Mouse (Mus musculus) thymus, adult 2 months (tissue): Measurements from ENCODE around the gene Itga2b. TPM values are rescaled to one million over a fixed set of nuclear protein-coding genes. Genes with fewer than 3 reads are reported as not detected.

Source experiments
- DNase-seq: peaks from one replicate; pipeline ENCODE4 v3.0.0; 2021
- H3K27ac ChIP-seq: fragments of 200-500 bp; 2 replicates; pipeline ENCODE4 v1.5.1; 2012; ENCODE audit warnings: low read length, control low read depth; ENCODE audit not compliant: control insufficient read depth, insufficient read depth
- H3K27me3 ChIP-seq: fragments of 200-500 bp; 2 replicates; pipeline ENCODE4 v1.6.1; 2012; ENCODE audit warnings: mild to moderate bottlenecking, low read length, moderate library complexity, mixed read lengths; ENCODE audit not compliant: control insufficient read depth, insufficient read depth
- H3K36me3 ChIP-seq: fragments of 200-500 bp; 2 replicates; pipeline ENCODE4 v1.6.1; 2012; ENCODE audit warnings: mild to moderate bottlenecking, low read length, moderate library complexity; ENCODE audit not compliant: control insufficient read depth, insufficient read depth
- H3K4me1 ChIP-seq: fragments of 200-500 bp; replicated peaks from 2 replicates; pipeline ENCODE4 v1.6.1; 2012; ENCODE audit warnings: low read length; ENCODE audit not compliant: control insufficient read depth, insufficient read depth
- H3K4me3 ChIP-seq: fragments of 200-500 bp; 2 replicates; pipeline ENCODE4 v1.5.1; 2012; ENCODE audit warnings: mild to moderate bottlenecking, low read length, control low read depth, moderate library complexity; ENCODE audit not compliant: control insufficient read depth, insufficient read depth
- CTCF ChIP-seq: fragments of 200-500 bp; IDR thresholded peaks from 2 replicates; pipeline ENCODE4 v1.5.1; 2012; ENCODE audit warnings: mild to moderate bottlenecking, control low read depth, low read length, moderate library complexity, borderline replicate concordance; ENCODE audit not compliant: control insufficient read depth, poor library complexity, insufficient read depth; ENCODE audit errors: extremely low read depth
- POLR2A ChIP-seq: fragments of 200-500 bp; IDR thresholded peaks from 2 replicates; pipeline ENCODE4 v1.6.1; 2012; ENCODE audit warnings: mild to moderate bottlenecking, low read length, control low read depth, moderate library complexity; ENCODE audit not compliant: control insufficient read depth, poor library complexity, insufficient read depth; ENCODE audit errors: extremely low read depth
- WGBS: fragments of 180-500 bp; shearing (Covaris S2); methylation state at CpG from one replicate; pipeline ENCODE4 v1.1.7; 2018; 5-methylcytosine and 5-hydroxymethylcytosine counted together
- polyA plus RNA-seq: library from polyadenylated mRNA; depleted of rRNA; stranded (reverse); fragments of >200 nt; gene quantifications from 2 replicates; pipeline ENCODE4 v1.2.3, GENCODE M21; 2012

The Itga2b gene
- polyA plus RNA-seq, 1 experiment = 4.0 TPM

DNA sequence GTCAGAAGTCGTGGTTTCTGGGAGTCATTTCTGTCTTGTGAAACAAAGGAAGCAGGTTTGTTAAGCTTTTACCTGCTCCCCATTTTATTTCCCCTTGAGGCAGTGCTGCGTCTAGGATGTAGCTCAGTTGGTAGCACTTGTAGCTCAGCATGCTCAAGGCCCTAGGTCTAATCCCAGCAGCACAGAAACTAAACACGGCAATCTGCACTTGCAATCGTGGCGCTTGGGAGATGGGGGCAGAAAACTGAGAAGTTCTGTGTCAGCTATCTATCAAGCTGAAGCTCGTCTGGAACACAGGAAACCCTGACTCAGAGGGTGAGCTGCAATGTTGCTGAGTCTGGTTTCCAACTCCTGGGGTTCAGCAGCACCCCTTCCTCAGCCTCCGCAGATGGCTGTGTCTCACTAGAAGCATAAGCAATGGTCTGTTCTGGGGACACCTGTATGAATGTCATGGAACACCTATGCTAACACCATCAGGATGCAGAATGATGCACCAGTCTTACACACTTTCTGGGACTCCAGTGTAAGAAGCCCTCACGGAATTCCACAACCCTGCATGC, 40.9 kb downstream of the Itga2b start:
- DNase-seq = no peak
- WGBS = 29% methylated on average over 8 of the region's 8 CpGs
- Histone ChIP-seq H3K36me3 (no peaks in the 10 kb centered on the region), H3K4me1 (peaks cover 19% of the 10 kb centered on the region), H3K27ac (no peak overlapping the region), H3K4me3 (no peak overlapping the region), H3K27me3 (no peaks in the 10 kb centered on the region)
- TF ChIP-seq POLR2A = no peak

DNA sequence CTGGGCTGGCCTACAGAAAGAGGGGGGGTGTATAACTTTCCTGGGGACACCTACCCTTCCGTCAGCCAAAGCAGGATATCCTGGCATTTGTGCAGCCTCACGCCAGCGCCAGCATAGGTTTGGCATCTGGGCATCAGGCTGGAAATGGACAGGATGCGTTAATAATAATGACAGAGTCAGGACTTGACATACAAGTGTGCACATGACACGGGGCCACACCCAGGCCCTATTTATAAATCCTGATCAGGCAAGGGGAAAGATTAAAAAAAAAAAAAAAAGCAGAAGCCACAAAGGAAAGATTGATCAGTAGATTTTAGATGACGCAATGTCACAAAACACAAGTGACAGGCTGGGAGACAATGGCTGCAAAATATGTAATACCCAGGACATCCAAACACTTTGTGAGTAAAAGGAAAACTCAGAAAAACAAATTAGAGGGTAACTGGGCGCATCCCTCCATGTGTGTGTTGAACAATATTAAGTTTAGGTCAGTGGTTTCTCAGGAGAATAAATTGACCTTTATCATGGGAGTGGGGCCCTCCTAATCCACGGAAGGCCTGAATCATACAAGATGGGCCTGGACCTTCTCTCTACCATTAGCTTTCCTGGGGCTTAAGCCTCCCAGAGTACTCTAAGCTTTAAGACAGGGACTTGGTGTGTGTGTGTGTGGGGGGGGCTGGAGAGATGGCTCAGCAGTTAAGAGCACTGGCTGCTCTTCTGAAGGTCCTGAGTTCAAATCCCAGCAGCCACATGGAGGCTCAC, 44.2 kb downstream of the Itga2b start:
- DNase-seq = no peak
- Histone ChIP-seq H3K36me3 (no peaks in the 10 kb centered on the region), H3K27me3 (no peaks in the 10 kb centered on the region), H3K4me3 (no peak overlapping the region), H3K27ac (no peak overlapping the region), H3K4me1 (peaks cover 7% of the 10 kb centered on the region)
- TF ChIP-seq CTCF = no peak
- TF ChIP-seq POLR2A = no peak
- 91% methylated on average over 8 of the region's 8 CpGs for WGBS

DNA sequence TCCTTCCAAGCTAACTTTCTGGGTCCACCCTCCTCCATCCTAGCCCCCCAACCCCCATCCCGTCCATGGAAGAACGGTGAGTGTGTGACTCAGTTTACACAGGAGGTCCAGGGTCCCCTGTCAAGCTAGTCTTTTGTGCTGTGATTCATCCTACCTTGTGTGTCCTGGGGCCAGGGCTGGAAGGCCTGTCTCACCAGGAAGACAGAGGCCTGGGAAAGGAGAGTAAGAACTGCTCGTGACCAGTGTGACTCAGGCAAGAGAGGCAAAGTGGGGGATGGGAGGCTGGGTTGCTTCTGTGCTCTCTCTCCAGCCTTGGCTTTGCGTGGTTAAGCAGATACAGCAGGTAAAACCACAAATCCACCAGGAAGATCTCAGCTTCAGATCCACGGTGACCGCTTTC, 45.3 kb downstream of the Itga2b start:
- no peak for TF ChIP-seq POLR2A
- Histone ChIP-seq H3K4me3 (no peak overlapping the region), H3K4me1 (no peaks in the 10 kb centered on the region), H3K27ac (no peak overlapping the region), H3K36me3 (no peaks in the 10 kb centered on the region), H3K27me3 (no peaks in the 10 kb centered on the region)
- DNase-seq = no peak
- WGBS = 93% methylated on average over 6 of the region's 6 CpGs

DNA sequence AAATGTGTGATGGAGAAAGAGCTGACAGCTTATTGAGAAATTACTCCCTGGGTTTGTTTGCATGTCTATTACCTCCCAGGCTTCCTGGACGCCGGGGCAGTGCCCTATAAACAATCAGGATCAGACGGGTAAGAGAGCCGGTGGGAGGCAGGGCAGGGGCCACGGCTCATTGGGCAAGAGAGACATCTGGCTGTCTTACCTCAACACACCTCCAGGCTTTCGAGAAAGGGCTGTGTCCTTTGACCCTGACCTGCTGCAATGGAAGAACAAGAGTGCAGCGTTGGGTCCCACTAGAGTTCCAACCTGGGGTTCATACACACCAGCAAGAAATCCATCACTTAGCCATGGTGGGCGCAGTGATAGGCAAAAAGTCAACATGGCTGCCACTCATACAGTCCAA, 48.4 kb downstream of the Itga2b start:
- no peaks in the 10 kb centered on the region for H3K36me3 ChIP-seq
- no peak overlapping the region for H3K4me3 ChIP-seq
- no peaks in the 10 kb centered on the region for H3K4me1 ChIP-seq
- no peak for TF ChIP-seq POLR2A
- no peak for TF ChIP-seq CTCF
- 74% methylated on average over 8 of the region's 8 CpGs for WGBS
- no peaks in the 10 kb centered on the region for H3K27me3 ChIP-seq
- DNase-seq = no peak
- no peak overlapping the region for H3K27ac ChIP-seq

DNA sequence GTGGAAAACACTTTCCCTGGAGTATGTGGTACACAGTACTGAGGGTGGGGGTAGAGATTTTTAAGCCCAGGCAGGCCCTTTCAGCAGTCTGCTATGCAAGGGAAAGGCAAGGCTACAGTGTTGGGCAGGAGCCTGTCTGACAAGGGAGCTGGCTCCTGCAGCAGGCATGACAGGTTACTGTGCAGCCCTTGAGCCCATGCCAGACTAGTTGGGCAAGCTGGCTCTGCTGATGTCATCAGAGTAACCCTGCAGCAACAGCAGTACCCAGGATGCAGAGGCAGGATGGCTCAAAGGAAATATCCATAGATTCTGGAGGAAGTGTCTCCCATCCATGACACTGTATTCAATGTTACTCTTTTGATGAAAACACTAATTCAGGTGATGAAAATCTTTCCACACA, 51.0 kb downstream of the Itga2b start:
- Histone ChIP-seq H3K27ac (no peak overlapping the region), H3K27me3 (no peaks in the 10 kb centered on the region), H3K36me3 (no peaks in the 10 kb centered on the region), H3K4me3 (no peak overlapping the region), H3K4me1 (no peaks in the 10 kb centered on the region)
- no peak for DNase-seq
- no peak for TF ChIP-seq POLR2A
- no peak for TF ChIP-seq CTCF

DNA sequence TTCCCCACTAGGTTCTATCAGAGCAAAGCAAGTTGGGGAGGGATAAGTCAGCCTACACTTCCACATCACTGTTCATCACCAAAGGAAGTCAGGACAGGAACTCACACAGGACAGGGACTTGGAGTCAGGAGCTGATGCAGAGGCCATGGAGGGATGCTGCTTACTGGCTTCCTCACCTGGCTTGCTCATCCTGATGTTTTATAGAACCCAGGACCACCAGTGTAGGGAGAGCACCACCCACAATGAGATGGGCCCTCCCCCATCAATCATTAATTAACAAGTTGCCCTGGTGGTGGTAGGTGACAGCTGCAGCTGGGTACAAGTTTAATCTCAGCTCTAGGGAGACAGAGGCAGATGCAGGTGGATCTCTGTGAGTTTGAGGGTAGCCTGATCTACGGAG, 52.8 kb downstream of the Itga2b start:
- no peaks in the 10 kb centered on the region for H3K36me3 ChIP-seq
- H3K27me3 ChIP-seq = no peaks in the 10 kb centered on the region
- WGBS = 69% methylated on average over 1 of the region's 1 CpGs
- no peak overlapping the region for H3K4me3 ChIP-seq
- no peaks in the 10 kb centered on the region for H3K4me1 ChIP-seq
- no peak overlapping the region for H3K27ac ChIP-seq
- TF ChIP-seq POLR2A (no peak), CTCF (no peak)
- no peak for DNase-seq
